Mouse (Mus musculus) lung, embryonic 15.5 days (tissue): ENCODE results near the gene Gm19402. TPM values are rescaled to one million over a fixed set of nuclear protein-coding genes. Genes with fewer than 3 reads are reported as not detected.

Source experiments
- ATAC-seq: fragments of 200-750 bp; cut with Nextera tagmentation; 2 replicates; pipeline ENCODE4 v1.8.0; 2017; ENCODE audit warnings: moderate number of reproducible peaks, borderline replicate concordance; ENCODE audit not compliant: low FRiP score, low TSS enrichment; ENCODE audit errors: extremely low read depth
- H3K27ac ChIP-seq: fragments of 300-500 bp; sonication (generic); 2 replicates; pipeline ENCODE4 v1.5.1; 2015; ENCODE audit warnings: moderate library complexity, mild to moderate bottlenecking, inconsistent platforms
- H3K27me3 ChIP-seq: fragments of 300-500 bp; sonication (generic); 2 replicates; pipeline ENCODE4 v1.6.1; 2015; ENCODE audit warnings: inconsistent platforms
- H3K36me3 ChIP-seq: fragments of 300-500 bp; sonication (generic); 2 replicates; pipeline ENCODE4 v1.6.1; 2015; ENCODE audit warnings: inconsistent platforms
- H3K4me1 ChIP-seq: fragments of 300-500 bp; sonication (generic); 2 replicates; pipeline ENCODE4 v1.6.1; 2015; ENCODE audit warnings: inconsistent platforms
- H3K4me2 ChIP-seq: fragments of 300-500 bp; sonication (generic); 2 replicates; pipeline ENCODE4 v1.6.1; 2015; ENCODE audit warnings: inconsistent platforms, mild to moderate bottlenecking, moderate library complexity
- H3K4me3 ChIP-seq: fragments of 300-500 bp; sonication (generic); 2 replicates; pipeline ENCODE4 v1.5.1; 2015; ENCODE audit warnings: mild to moderate bottlenecking, inconsistent platforms
- H3K9ac ChIP-seq: fragments of 300-500 bp; sonication (generic); 2 replicates; pipeline ENCODE4 v1.6.1; 2015; ENCODE audit warnings: inconsistent platforms
- H3K9me3 ChIP-seq: fragments of 300-500 bp; sonication (generic); 2 replicates; pipeline ENCODE4 v1.6.1; 2016; ENCODE audit warnings: inconsistent platforms
- WGBS: fragments of 180-500 bp; shearing (Covaris S2); methylation state at CpG from one replicate; pipeline ENCODE4 v1.1.7; 2015; 5-methylcytosine and 5-hydroxymethylcytosine counted together
- polyA plus RNA-seq: library from polyadenylated mRNA; unstranded; fragments of >200 nt; fragmentation: Nextera tagmentation; extraction: Ambion mirVana; gene quantifications from 2 replicates; pipeline ENCODE4 v1.2.1, GENCODE M21; 2015

The Gm19402 gene
- polyA plus RNA-seq, 1 experiment from 2014 or later = not detected

DNA sequence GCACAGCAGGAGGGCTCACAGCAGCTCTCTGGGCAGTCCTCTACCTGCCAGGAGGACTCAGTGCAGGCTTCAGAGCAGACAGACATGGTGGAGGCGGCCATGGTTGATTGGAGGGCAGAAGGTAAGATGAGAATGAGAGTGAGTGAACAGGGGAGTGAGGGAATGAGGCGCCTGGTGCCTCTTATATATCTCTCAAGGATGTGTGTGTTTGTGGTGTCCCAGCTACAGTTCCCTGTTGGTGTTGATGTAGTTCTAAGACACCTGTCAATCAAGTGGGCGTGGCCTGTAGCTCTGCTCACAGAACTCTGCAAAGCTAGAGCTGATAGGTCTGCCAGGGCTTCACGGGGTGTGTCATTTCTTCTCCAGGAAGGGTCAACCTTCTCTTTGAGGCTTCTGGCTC, 6.6 kb upstream of the Gm19402 start, which contains the start of gene Gm9508:
Gene Gm9508, minus strand, starts transcription at position 101 of the 400 bp plus-strand sequence.
- H3K27ac ChIP-seq = no peak within 1 kb of the TSS
- H3K9ac ChIP-seq = no peak within 1 kb of the TSS
- H3K36me3 ChIP-seq = no peaks in the 10 kb centered on the region
- ATAC-seq = no peak
- no peak within 1 kb of the TSS for H3K4me2 ChIP-seq
- H3K4me1 ChIP-seq = no peaks in the 10 kb centered on the region
- no peaks in the 10 kb centered on the region for H3K9me3 ChIP-seq
- H3K27me3 ChIP-seq = no peaks in the 10 kb centered on the region
- 27% methylated on average over 4 of the region's 4 CpGs for WGBS
- no peak within 1 kb of the TSS for H3K4me3 ChIP-seq

DNA sequence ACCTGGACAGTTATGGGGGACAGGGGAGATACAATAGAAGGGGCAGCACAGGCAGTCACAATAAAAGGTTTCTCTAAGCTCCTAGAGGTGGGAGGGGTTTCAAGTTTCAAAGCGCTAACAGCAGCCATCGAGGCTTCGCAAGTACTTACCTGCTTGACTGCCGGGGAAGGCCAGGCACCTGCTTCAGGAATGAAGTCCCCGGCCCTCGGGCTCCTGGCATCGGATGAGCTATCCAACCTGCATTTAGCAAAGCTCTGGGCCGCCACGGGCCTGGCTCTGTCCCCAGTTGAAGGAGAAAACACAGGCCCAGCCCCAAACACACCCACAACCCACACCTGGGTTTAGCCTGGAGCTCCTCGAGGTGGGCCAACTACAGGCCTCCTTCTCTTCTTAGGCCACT, 3.5 kb downstream of the Gm19402 start:
- H3K4me2 ChIP-seq = no peak overlapping the region
- H3K4me3 ChIP-seq = no peak overlapping the region
- peaks cover 13% of the 10 kb centered on the region for H3K4me1 ChIP-seq
- H3K9ac ChIP-seq = no peak overlapping the region
- no peaks in the 10 kb centered on the region for H3K9me3 ChIP-seq
- WGBS = 17% methylated on average over 10 of the region's 10 CpGs
- H3K27me3 ChIP-seq = peaks cover 50% of the 10 kb centered on the region
- H3K27ac ChIP-seq = no peak overlapping the region
- no peaks in the 10 kb centered on the region for H3K36me3 ChIP-seq
- ATAC-seq = no peak

DNA sequence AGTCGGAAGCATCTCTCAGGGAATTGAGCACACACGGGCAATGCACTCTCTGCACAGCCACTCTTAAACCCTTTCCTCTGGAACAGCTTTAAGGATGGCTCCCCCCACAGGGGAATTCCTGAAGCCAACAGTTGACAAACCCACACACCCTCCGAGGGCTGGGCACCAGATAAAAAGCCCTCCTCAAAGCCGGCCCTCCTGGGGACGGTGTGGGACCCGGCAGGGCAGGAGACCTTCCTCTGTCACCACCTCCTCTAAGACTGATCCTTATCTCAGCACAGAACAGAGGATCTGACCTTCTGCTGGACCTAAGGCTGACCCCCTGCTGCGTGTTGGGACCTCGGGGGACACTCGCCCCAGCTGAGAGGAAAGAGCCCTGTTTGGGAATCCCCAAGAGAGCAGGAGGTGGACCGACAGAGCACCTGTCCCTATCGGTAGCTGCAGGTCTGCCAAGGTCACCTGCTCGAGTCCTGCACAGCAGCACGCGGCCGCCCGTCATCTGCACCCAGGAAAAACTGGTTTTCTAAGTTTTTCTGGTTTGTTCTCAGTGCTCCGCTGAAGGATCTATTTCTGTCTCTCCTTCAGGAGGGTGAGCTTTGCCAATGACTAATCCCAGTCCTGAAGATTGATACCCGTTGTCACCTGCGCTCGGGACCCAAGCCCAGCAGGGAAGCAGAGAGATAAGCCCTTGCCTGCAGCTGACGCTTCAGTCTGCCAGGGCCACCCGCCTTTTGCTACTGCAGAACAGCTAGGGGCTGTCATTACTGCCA, 4.5 kb downstream of the Gm19402 start, which contains the start of gene Tspear:
Gene Tspear, plus strand, starts transcription at position 675 of the 770 bp plus-strand sequence.
- 2% methylated on average over 22 of the region's 22 CpGs for WGBS
- Histone ChIP-seq H3K27me3 (peaks cover 50% of the 10 kb centered on the region), H3K4me2 (peak within 1 kb of the TSS; percentile 6; the same call in 1 of the 2 replicates)

GRCm38 (mm10) chr10:77684181-77684580, 6.4 kb downstream of the Gm19402 start:
- Histone ChIP-seq H3K4me2 (no peak overlapping the region), H3K36me3 (no peaks in the 10 kb centered on the region), H3K27ac (no peak overlapping the region), H3K9me3 (no peaks in the 10 kb centered on the region), H3K4me3 (no peak overlapping the region), H3K4me1 (peaks cover 13% of the 10 kb centered on the region), H3K9ac (no peak overlapping the region), H3K27me3 (peaks cover 51% of the 10 kb centered on the region)
- no peak for ATAC-seq
- WGBS = 33% methylated on average over 8 of the region's 8 CpGs

More for the DNA sequence above, 4.5 kb downstream of the Gm19402 start, which contains the start of gene Tspear:
- Histone ChIP-seq H3K36me3 (no peaks in the 10 kb centered on the region), H3K4me3 (no peak within 1 kb of the TSS), H3K27ac (no peak within 1 kb of the TSS), H3K9ac (no peak within 1 kb of the TSS), H3K4me1 (peaks cover 13% of the 10 kb centered on the region), H3K9me3 (no peaks in the 10 kb centered on the region)
- no peak for ATAC-seq

GRCm38 (mm10) chr10:77682994-77683393, 7.6 kb downstream of the Gm19402 start:
- no peaks in the 10 kb centered on the region for H3K9me3 ChIP-seq
- no peak overlapping the region for H3K27ac ChIP-seq
- ATAC-seq = no peak
- H3K36me3 ChIP-seq = no peaks in the 10 kb centered on the region
- H3K4me2 ChIP-seq = no peak overlapping the region
- WGBS = 66% methylated on average over 7 of the region's 7 CpGs
- peaks cover 13% of the 10 kb centered on the region for H3K4me1 ChIP-seq
- no peak overlapping the region for H3K4me3 ChIP-seq
- H3K9ac ChIP-seq = no peak overlapping the region
- H3K27me3 ChIP-seq = peaks cover 62% of the 10 kb centered on the region

GRCm38 (mm10) chr10:77677562-77677961, 13.0 kb downstream of the Gm19402 start:
- Histone ChIP-seq H3K27ac (no peak overlapping the region), H3K4me1 (peaks cover 7% of the 10 kb centered on the region), H3K9me3 (no peaks in the 10 kb centered on the region), H3K27me3 (peaks cover 39% of the 10 kb centered on the region), H3K9ac (no peak overlapping the region), H3K4me3 (peak overlapping the region; percentile 24), H3K4me2 (peak overlapping the region; percentile 54), H3K36me3 (no peaks in the 10 kb centered on the region)
- ATAC-seq = no peak
- WGBS = under 1% methylated on average over 35 of the region's 35 CpGs

- no peak overlapping the region for H3K4me3 ChIP-seq
- 57% methylated on average over 13 of the region's 13 CpGs for WGBS
Observed at GRCm38 (mm10) chr10:77673765-77674164, 16.8 kb downstream of the Gm19402 start.

GRCm38 (mm10) chr10:77671519-77671918, 19.0 kb downstream of the Gm19402 start:
- H3K9ac ChIP-seq = no peak overlapping the region
- H3K9me3 ChIP-seq = no peaks in the 10 kb centered on the region
- H3K4me2 ChIP-seq = no peak overlapping the region
- ATAC-seq = no peak
- 0 out of 2 replicates have a peak, but pooled peaks cover 4% of the 10 kb centered on the region for H3K4me1 ChIP-seq
- no peaks in the 10 kb centered on the region for H3K36me3 ChIP-seq
- H3K27ac ChIP-seq = no peak overlapping the region
- H3K4me3 ChIP-seq = no peak overlapping the region
- peaks cover 12% of the 10 kb centered on the region for H3K27me3 ChIP-seq
- WGBS = 17% methylated on average over 4 of the region's 4 CpGs

More at GRCm38 (mm10) chr10:77673765-77674164, 16.8 kb downstream of the Gm19402 start:
- H3K36me3 ChIP-seq = no peaks in the 10 kb centered on the region
- H3K27me3 ChIP-seq = peaks cover 34% of the 10 kb centered on the region
- H3K9ac ChIP-seq = no peak overlapping the region
- no peak overlapping the region for H3K4me2 ChIP-seq
- no peak for ATAC-seq
- peaks cover 7% of the 10 kb centered on the region for H3K4me1 ChIP-seq
- H3K27ac ChIP-seq = no peak overlapping the region
- H3K9me3 ChIP-seq = no peaks in the 10 kb centered on the region

- Histone ChIP-seq H3K9me3 (no peaks in the 10 kb centered on the region), H3K9ac (no peak overlapping the region), H3K36me3 (no peaks in the 10 kb centered on the region), H3K4me3 (no peak overlapping the region), H3K27ac (no peak overlapping the region), H3K4me1 (0 out of 2 replicates have a peak, but pooled peaks cover 4% of the 10 kb centered on the region), H3K4me2 (no peak overlapping the region), H3K27me3 (peaks cover 4% of the 10 kb centered on the region)
- WGBS = 69% methylated on average over 4 of the region's 4 CpGs
- ATAC-seq = no peak
Observed at GRCm38 (mm10) chr10:77670710-77671109, 19.8 kb downstream of the Gm19402 start.

DNA sequence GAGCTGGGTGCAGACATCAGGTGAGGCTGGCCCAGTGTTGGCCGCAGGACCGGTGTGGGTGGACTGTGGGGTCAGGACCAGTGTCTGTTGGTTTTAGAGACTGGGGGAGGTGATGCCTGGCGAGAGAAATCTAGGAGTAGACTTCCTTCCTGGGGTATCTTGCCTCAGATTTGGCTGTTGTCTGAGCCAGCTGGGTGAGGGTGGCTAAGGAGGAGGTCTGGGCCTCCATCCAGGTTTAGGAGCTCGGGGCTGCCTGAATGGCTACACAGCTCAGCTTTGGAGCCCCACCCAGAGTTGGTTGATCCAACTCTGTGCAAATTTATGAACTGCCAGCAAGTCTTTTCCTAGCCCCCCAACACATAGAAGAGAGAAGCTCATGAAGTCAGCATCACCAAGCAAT, 23.2 kb downstream of the Gm19402 start:
- H3K27me3 ChIP-seq = peaks cover 5% of the 10 kb centered on the region; the same call in 1 of the 2 replicates
- no peaks in the 10 kb centered on the region for H3K36me3 ChIP-seq
- no peak overlapping the region for H3K9ac ChIP-seq
- WGBS = 63% methylated on average over 4 of the region's 4 CpGs
- H3K4me2 ChIP-seq = no peak overlapping the region
- 0 out of 2 replicates have a peak, but pooled peaks cover 4% of the 10 kb centered on the region for H3K4me1 ChIP-seq
- H3K4me3 ChIP-seq = no peak overlapping the region
- H3K27ac ChIP-seq = no peak overlapping the region
- no peaks in the 10 kb centered on the region for H3K9me3 ChIP-seq
- 0 out of 2 replicates have a peak, but pooled peaks have one; percentile 26 for ATAC-seq

GRCm38 (mm10) chr10:77666342-77666741, 24.2 kb downstream of the Gm19402 start:
- H3K4me2 ChIP-seq = no peak overlapping the region
- WGBS = 57% methylated on average over 8 of the region's 8 CpGs
- peaks cover 5% of the 10 kb centered on the region; the same call in 1 of the 2 replicates for H3K27me3 ChIP-seq
- H3K9ac ChIP-seq = no peak overlapping the region
- ATAC-seq = no peak
- no peak overlapping the region for H3K4me3 ChIP-seq
- no peak overlapping the region for H3K27ac ChIP-seq
- 0 out of 2 replicates have a peak, but pooled peaks cover 4% of the 10 kb centered on the region for H3K4me1 ChIP-seq
- H3K9me3 ChIP-seq = no peaks in the 10 kb centered on the region
- no peaks in the 10 kb centered on the region for H3K36me3 ChIP-seq
